Mouse (Mus musculus) kidney, adult 2 months (tissue): ENCODE measurements around the gene Cdc7.

Source experiments
- CTCF ChIP-seq: fragments of 200-500 bp; conservative IDR thresholded peaks from 2 replicates; pipeline ENCODE4 v1.5.1; 2011; ENCODE audit warnings: low read depth, mild to moderate bottlenecking, control low read depth, low read length, moderate library complexity, mixed read lengths; ENCODE audit not compliant: insufficient read depth, insufficient read length
- POLR2A ChIP-seq: fragments of 200-500 bp; IDR thresholded peaks from one replicate; pipeline ENCODE4 v1.6.1; 2011; ENCODE audit warnings: low read depth, low read length, control low read depth

DNA sequence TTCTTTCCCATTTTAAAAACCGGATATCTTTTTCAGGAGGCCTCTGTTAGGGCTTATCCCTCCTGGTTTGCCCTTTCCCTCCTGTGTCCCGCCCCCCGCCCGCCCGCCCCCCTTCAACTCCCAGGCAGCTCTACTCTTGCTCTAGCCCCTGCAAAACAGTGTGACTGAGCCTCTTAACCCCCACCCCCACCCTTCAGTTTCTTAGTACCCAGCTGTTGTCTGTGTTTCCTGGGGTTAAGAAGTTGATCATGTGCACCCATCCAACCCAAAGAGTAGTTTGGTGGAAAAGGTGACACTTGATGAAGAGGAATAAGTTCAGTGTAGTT is 37.9 kb downstream of the Cdc7 start:
- TF ChIP-seq CTCF, result no peak
- no peak for TF ChIP-seq POLR2A
